Mouse (Mus musculus) left cerebral cortex, adult 2 months (tissue): ENCODE data around the gene Mecom. TPM values are rescaled to one million over a fixed set of nuclear protein-coding genes. Genes with fewer than 3 reads are reported as not detected.

Experiments
- DNase-seq, 2 experiments: peaks; one replicate each; pipeline ENCODE4 v3.0.0; 2021 to 2022; ENCODE audit warnings: low spot score in 2 of 2, mixed read lengths in 1 of 2; ENCODE audit errors: extremely low spot score in 1 of 2
- H3K27ac ChIP-seq: fragments of 200-600 bp; 2 replicates; pipeline ENCODE4 v1.8.1; 2022
- H3K4me3 ChIP-seq: fragments of 200-600 bp; 2 replicates; pipeline ENCODE4 v1.8.1; 2022
- CTCF ChIP-seq: fragments of 200-600 bp; IDR thresholded peaks from 2 replicates; pipeline ENCODE4 v1.8.1; 2022; ENCODE audit warnings: antibody characterized with exemption, mild to moderate bottlenecking, moderate library complexity
- intact Hi-C: fragments of 180-260 bp; cut with DNase I; formaldehyde crosslinking; loops from one replicate; pipeline ENCODE4 v1.15.1; 2025
- total RNA-seq, 2 experiments: library from RNA; stranded (reverse); gene quantifications; 2 replicates each; pipeline ENCODE4 v1.2.3; 2021

Gene Mecom
- total RNA-seq, 2 experiments from 2014 or later, result 2.1 to 4.1 TPM

- DNase-seq, result no peak
- Histone ChIP-seq H3K4me3 (no peak overlapping the region), H3K27ac (no peak overlapping the region)
- intact Hi-C loops, result no loop called here
- TF ChIP-seq CTCF, result no peak
Measured at GRCm38 (mm10) chr3:30198227-30198626, 349.6 kb downstream of the Mecom start.

- no peak overlapping the region for H3K4me3 ChIP-seq
- intact Hi-C loops, result no loop called here
- no peak for TF ChIP-seq CTCF
- DNase-seq, result no peak
- no peak overlapping the region for H3K27ac ChIP-seq
Measured at GRCm38 (mm10) chr3:30195186-30195585, 352.6 kb downstream of the Mecom start.

- intact Hi-C loops, result no loop called here
- no peak overlapping the region for H3K4me3 ChIP-seq
- no peak overlapping the region for H3K27ac ChIP-seq
Measured at GRCm38 (mm10) chr3:30192294-30193007, 355.4 kb downstream of the Mecom start.

GRCm38 (mm10) chr3:30189325-30189724 lies 358.5 kb downstream of the Mecom start:
- no peak for TF ChIP-seq CTCF
- Histone ChIP-seq H3K27ac (no peak overlapping the region), H3K4me3 (no peak overlapping the region)
- intact Hi-C loops, result no loop called here
- no peak for DNase-seq

More at GRCm38 (mm10) chr3:30192294-30193007, 355.4 kb downstream of the Mecom start:
- no peak for DNase-seq
- no peak for TF ChIP-seq CTCF

GRCm38 (mm10) chr3:30187812-30188469 lies 359.9 kb downstream of the Mecom start:
- TF ChIP-seq CTCF, result no peak
- intact Hi-C loops, result no loop called here
- no peak for DNase-seq

GRCm38 (mm10) chr3:30181807-30182481 lies 365.9 kb downstream of the Mecom start:
- intact Hi-C loops, result no loop called here
- DNase-seq, result no peak
- Histone ChIP-seq H3K27ac (no peak overlapping the region), H3K4me3 (no peak overlapping the region)
- TF ChIP-seq CTCF, result no peak

More at GRCm38 (mm10) chr3:30187812-30188469, 359.9 kb downstream of the Mecom start:
- Histone ChIP-seq H3K4me3 (no peak overlapping the region), H3K27ac (no peak overlapping the region)

GRCm38 (mm10) chr3:30176615-30177014 lies 371.2 kb downstream of the Mecom start:
- no peak for DNase-seq
- intact Hi-C loops, result no loop called here
- no peak overlapping the region for H3K4me3 ChIP-seq
- TF ChIP-seq CTCF, result no peak
- H3K27ac ChIP-seq, result no peak overlapping the region

GRCm38 (mm10) chr3:30173812-30174211 lies 374.0 kb downstream of the Mecom start:
- no peak for TF ChIP-seq CTCF
- DNase-seq, result no peak
- Histone ChIP-seq H3K27ac (no peak overlapping the region), H3K4me3 (no peak overlapping the region)
- intact Hi-C loops, result no loop called here

GRCm38 (mm10) chr3:30168396-30169186 lies 379.2 kb downstream of the Mecom start:
- H3K4me3 ChIP-seq, result no peak overlapping the region
- H3K27ac ChIP-seq, result no peak overlapping the region
- no peak for DNase-seq
- intact Hi-C loops, result loop anchor here (10.0 kb wide), 1 partner anchor 354 kb away; no protein-coding TSS in a partner anchor
- no peak for TF ChIP-seq CTCF

GRCm38 (mm10) chr3:30167027-30167426 lies 380.8 kb downstream of the Mecom start:
- intact Hi-C loops, result loop anchor here (10.0 kb wide), 1 partner anchor 352 kb away; no protein-coding TSS in a partner anchor
- Histone ChIP-seq H3K27ac (no peak overlapping the region), H3K4me3 (no peak overlapping the region)
- TF ChIP-seq CTCF, result no peak
- DNase-seq, result no peak

GRCm38 (mm10) chr3:30164834-30165233 lies 383.0 kb downstream of the Mecom start:
- intact Hi-C loops, result loop anchor here (10.0 kb wide), 1 partner anchor 350 kb away; no protein-coding TSS in a partner anchor
- Histone ChIP-seq H3K4me3 (no peak overlapping the region), H3K27ac (no peak overlapping the region)
- no peak for DNase-seq
- TF ChIP-seq CTCF, result no peak
